Mouse (Mus musculus): ENCODE measurements around the gene Bckdhb.

Bckdhb gene

GRCm38 (mm10) chr9:84109777-84110478 is 185.0 kb downstream of the Bckdhb start:
- DNase-seq: no peak

DNA sequence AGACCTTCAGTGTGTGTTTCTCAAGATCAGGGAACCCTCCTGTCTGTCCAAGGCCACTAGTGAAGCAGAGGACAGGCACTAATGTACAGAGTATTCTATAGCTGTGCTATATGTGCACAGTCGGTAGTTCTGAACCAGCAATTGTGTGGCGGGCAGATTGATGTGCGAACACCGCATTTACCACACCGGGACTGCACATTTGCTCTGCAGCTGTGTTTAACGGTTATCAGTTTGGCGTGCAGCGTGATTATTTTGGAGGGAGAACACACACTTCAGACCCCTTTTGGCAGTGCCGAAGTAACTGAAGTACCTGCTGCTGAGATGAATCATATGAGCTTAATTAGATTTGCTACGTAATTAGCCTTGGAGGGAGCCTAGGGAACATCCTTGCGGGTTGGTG is 185.7 kb downstream of the Bckdhb start:
- no peak for DNase-seq

DNA sequence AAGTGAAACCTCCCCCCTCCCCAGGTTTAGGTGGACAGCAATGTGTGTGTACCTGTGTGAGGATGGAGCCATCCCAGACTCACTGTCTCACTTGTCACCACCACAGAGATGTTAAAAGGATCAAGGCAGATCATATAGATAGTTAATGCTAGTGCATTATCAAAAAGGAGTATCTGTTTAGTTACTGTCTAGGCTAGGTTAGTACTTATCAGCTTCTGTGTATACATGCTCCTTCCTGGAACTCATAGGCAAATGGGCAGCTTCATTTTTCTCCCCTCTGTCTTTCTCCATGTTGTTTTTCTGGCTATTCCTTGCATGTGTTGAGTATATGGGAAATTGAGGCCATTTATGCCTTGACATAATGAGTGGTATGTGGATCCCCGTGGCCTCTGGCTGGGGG is 187.4 kb downstream of the Bckdhb start:
- DNase-seq: no peak

DNA sequence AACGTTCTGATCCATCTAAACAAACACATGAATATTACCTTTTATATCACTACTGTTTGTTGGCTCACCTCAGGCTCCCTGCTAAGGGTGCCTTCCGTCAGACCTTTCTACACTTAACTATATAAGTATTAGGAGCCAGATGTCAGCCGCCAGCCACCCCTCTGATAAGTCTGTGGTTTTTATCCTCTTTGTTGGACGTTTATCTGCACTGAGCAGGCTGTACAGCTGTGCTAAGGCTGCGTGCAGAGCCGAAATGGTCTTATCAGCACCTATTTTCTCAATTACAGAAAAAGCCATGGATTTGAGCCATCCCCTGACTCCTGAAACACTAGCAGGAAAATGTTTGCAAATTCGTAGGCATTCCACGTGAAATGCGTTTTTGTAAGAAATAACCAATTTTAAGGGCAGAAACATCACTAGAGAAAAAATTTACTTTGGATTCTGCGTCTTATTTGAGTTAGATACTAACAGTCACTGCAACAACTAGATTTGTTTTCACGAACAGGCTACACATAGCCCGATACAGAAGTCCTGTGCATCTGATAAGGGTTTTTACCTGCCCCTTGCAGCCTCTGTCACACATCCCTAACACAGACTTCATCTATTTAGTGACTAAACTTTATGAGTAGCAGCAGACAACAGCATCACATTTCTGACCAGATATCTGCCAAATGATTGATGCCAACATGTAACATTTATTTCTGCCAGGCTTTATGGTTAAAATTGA is 188.1 kb downstream of the Bckdhb start:
- no peak for DNase-seq

GRCm38 (mm10) chr9:84114254-84114653 is 189.3 kb downstream of the Bckdhb start:
- DNase-seq: no peak

- no peak for DNase-seq
Measured at GRCm38 (mm10) chr9:84117337-84117736, 192.4 kb downstream of the Bckdhb start.

GRCm38 (mm10) chr9:84124996-84125395 is 200.1 kb downstream of the Bckdhb start:
- no peak for DNase-seq

DNA sequence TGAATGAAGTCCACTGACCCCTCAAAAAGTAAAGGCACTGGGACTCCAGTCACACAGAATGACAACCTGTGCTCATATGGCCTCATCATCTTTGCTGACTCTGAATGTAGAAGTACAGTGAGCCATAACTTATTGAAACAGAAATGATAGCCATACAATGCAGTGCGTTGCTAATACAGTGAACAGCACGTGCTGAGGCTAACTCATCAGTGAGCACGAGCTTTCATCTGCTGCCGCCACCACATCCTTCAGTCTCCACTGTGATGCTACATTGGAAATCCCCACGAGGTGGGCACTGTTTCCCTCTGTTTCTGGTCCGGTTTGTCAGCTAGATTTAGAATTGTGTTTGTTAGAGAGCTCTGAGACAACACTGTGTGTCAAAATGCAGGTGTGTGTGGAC is 205.4 kb downstream of the Bckdhb start:
- no peak for DNase-seq

DNA sequence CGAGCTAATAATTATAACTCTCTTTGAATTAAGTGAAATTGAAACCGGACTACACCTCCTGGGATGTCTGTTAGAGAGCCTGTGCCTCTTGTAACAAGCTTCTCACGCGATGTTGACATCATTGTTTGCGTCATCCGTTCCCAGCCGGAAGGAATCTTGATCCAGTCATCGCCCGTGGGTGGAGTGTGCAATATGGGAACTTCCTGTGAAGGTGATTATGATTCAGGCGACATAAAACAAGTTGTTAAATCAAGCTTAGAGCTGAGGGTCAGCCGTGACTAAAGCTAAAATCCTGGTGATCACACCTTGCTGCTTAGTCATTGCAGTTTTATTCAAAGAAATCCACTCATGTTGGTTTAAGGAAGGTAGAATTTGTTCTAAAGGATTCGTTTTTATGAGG is 210.1 kb downstream of the Bckdhb start:
- DNase-seq: no peak

DNA sequence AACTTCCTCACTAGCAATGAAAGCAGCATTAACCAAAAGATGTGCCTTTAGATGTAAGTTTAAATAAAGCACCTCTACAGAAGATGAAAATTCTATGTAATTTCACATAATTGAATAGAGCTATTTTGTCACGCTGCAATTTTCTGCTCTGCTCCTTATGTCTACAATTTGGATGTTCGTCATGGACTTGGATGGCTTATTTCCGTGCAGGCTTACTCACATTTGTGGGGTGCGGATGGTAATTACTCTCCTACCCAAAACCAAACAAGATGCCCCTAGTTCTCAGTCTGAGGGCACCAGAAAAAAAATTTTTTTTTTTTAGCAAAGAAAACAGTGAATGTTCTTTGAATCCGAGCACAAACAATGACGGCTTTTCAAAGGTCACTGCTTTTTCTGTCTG is 212.2 kb downstream of the Bckdhb start:
- no peak for DNase-seq

- no peak for DNase-seq
Measured at GRCm38 (mm10) chr9:84148124-84148523, 223.2 kb downstream of the Bckdhb start.

Data from kidney, postnatal 25 days (tissue).